Mouse (Mus musculus) cortical plate, adult 2 months (tissue): ENCODE results near the gene Pard3b.

Experiments
- CTCF ChIP-seq: fragments of 200-500 bp; IDR thresholded peaks from 2 replicates; pipeline ENCODE4 v1.5.1; 2011; ENCODE audit warnings: mild to moderate bottlenecking, control low read depth, low read length; ENCODE audit not compliant: insufficient read depth; ENCODE audit errors: extremely low read depth
- POLR2A ChIP-seq: fragments of 200-500 bp; IDR thresholded peaks from 2 replicates; pipeline ENCODE4 v1.6.1; 2011; ENCODE audit warnings: mild to moderate bottlenecking, low read length, control low read depth; ENCODE audit not compliant: insufficient read depth; ENCODE audit errors: extremely low read depth

- TF ChIP-seq CTCF (no peak), POLR2A (no peak)
These were observed 483.8 kb downstream of the Pard3b start for GRCm38 (mm10) chr1:62122426-62122825.
